ENCODE assay signal across 8 mouse cellular contexts in the genomic region with DNA sequence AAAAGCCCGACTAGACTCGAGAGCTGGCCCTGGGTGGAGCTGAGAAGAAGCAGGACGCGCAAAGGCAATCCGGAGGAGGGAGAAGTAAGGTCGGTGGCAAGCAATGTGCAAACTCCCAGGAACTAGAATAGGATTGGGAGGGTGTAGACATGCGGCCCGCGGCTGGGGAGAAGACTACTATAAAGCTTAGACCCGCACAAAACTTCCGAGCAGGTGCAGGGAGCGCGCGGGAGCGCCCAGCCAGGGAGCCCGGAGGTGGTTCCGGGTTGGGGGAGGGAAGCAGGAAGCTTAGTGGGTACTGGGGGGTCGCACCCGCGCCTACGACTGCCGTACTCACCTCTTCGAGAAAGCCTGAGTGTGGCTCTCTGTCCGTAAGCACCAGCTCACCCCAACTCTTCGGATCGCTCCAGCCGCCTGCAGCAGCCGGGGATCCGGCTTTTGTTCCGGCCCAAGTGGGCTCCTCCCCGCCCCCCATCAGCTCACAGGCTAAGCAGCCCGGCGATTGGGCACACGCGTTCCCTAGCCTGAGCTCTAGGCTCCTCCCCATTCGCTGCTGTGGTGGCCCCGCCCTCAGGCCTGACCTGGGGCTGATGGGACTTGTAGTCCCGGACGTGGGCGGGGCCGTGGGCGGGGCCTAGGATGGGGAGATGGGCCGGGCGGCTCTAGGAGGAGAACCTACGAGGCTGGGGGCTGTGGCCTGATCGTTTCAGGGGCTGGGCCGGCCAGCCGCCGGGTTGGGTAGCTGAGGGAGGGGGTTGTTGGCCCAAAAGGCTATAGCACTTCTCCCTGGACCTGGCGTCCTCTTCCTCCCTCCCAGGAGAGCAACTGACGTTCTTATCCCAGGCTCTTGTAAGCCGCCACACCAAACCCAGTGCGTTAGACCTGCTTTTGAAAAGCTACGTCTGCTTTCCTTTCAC. TPM values are rescaled to one million over a fixed set of nuclear protein-coding genes. Genes with fewer than 3 reads are reported as not detected.
DNase-seq lines count a peak whose midpoint lies in the region; ATAC-seq lines count a peak whose summit lies in the region.

Acly (minus strand) TSS at position 543 of the 917 bp plus-strand sequence.

- peak within 1 kb of the TSS; percentile 87 for H3K9ac ChIP-seq in kidney, embryonic 15.5 days

- peak; percentile 94 for ATAC-seq in erythroblast, adult 5-6 weeks (replicated peaks; ENCODE audit: low FRiP score, poor library complexity, severe bottlenecking)
- peak; percentile 99 for ATAC-seq in kidney, embryonic 15.5 days (replicated peaks; ENCODE audit: low FRiP score)
- peak; percentile 98 for ATAC-seq in monocyte, adult 5-6 weeks (replicated peaks; ENCODE audit: insufficient number of reproducible peaks, low FRiP score, low TSS enrichment, poor library complexity, severe bottlenecking)

- peak; percentile 98 for DNase-seq in B cell, adult 2 months
- DNase-seq in brain, adult 2 months (ENCODE audit: low read depth, low spot score): peak; percentile 100
- peak; percentile 100 for DNase-seq in heart, embryonic 10.5 days (ENCODE audit: low spot score)
- DNase-seq in liver: peak; percentile 100
- peak; percentile 99 for DNase-seq in spleen, postnatal 4 days (ENCODE audit: low spot score in 2 of 2)

- H3K4me1 ChIP-seq in heart, embryonic 10.5 days: peaks cover 42% of the 10 kb centered on the region
- peaks cover 35% of the 10 kb centered on the region for H3K4me1 ChIP-seq in kidney, embryonic 15.5 days

- peaks cover 19% of the 10 kb centered on the region for H3K36me3 ChIP-seq in heart, embryonic 10.5 days
- H3K36me3 ChIP-seq in kidney, embryonic 15.5 days: peaks cover 20% of the 10 kb centered on the region

- peak within 1 kb of the TSS; percentile 89 for H3K4me2 ChIP-seq in kidney, embryonic 15.5 days

- no peaks in the 10 kb centered on the region for H3K27me3 ChIP-seq in heart, embryonic 10.5 days (ENCODE audit: insufficient read depth, poor library complexity, severe bottlenecking)
- no peaks in the 10 kb centered on the region for H3K27me3 ChIP-seq in kidney, embryonic 15.5 days

- WGBS in heart, embryonic 10.5 days: under 1% methylated on average over 54 of the region's 54 CpGs
- WGBS in kidney, embryonic 15.5 days: under 1% methylated on average over 54 of the region's 54 CpGs

- peak within 1 kb of the TSS; percentile 91 for H3K27ac ChIP-seq in heart, embryonic 10.5 days
- peak within 1 kb of the TSS; percentile 94 for H3K27ac ChIP-seq in kidney, embryonic 15.5 days

- peak within 1 kb of the TSS; percentile 73 for H3K4me3 ChIP-seq in heart, embryonic 10.5 days
- peak within 1 kb of the TSS; percentile 86 for H3K4me3 ChIP-seq in kidney, embryonic 15.5 days (replicated peaks)

- H3K9me3 ChIP-seq in heart, embryonic 10.5 days: no peaks in the 10 kb centered on the region
- no peaks in the 10 kb centered on the region for H3K9me3 ChIP-seq in kidney, embryonic 15.5 days (replicated peaks)

RNA-seq across cellular contexts. Expression of gene Acly, which starts in this region (rescaled TPM):
- 29.0 and 34.4 TPM in 2 replicates for total RNA-seq in erythroblast, adult 5-6 weeks (2015; ENCODE audit: low replicate concordance)
- total RNA-seq in erythroblast, adult 5-6 weeks (2017; ENCODE audit: low replicate concordance): 16.2 and 28.4 TPM in 2 replicates
- polyA plus RNA-seq in heart, embryonic 10.5 days (2016; fragmentation: Nextera tagmentation; extraction: Ambion mirVana): 127 and 139 TPM in 2 replicates
- polyA plus RNA-seq in kidney, embryonic 15.5 days (2015; fragmentation: Nextera tagmentation; extraction: Ambion mirVana): 151 and 175 TPM in 2 replicates
- total RNA-seq in monocyte, adult 5-6 weeks (2017): 104 to 134 TPM (median 105 TPM) in 3 replicates

Comparison
In these comparisons a context has a peak if more than half of its experiments do, and no peak if none do; other contexts are left out.
1. Peak in every context shown above with its lines: DNase-seq, ATAC-seq, H3K4me3 ChIP-seq and H3K27ac ChIP-seq.